Mouse (Mus musculus): ENCODE results near the gene Fbxw14.
"Not testable (repeated sequence)": the region's sequence is repeated elsewhere in the genome, so short reads cannot be mapped to it uniquely, and the experiment has no call there.

The Fbxw14 gene

DNA sequence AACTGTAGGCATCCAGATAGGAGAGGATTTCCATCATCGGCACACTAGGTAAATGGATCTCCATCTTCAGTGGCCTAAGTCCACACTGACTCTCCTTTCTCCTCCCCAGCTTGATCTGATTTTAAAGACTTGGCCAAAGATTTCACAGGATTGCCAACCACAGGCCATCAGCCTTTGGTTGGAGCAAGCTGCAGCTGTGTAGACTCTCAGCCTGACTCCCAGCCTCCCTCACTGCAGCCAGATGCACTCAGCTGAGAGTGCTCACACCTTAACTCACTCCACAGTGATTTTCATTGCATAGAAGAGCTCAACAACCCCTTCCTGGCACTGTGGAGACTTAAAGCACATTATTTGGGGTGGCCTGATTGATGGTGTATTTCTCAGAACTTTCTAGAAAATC, at the start of gene Fbxw14:
Fbxw14 (minus strand) TSS at position 101 of the 400 bp plus-strand sequence.
- DNase-seq = not testable (repeated sequence)

DNA sequence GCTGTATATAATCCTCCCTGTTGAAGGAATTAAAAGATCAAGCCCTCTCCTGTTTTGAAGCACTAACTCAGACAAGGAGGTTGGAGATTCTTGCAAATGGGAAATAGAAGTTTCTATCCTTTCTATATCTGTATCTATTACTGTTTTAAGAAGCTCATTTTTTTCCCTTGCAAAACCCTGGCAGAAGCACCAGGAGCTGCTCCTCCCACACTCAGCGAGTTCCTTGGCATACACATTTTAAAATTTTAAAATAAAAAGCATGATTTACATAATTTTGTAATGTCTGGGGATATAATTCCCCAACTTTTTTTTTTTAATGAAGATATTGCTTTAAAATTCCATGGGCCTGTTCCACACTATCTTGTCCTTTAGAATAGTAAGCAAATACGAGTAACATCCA, 24.4 kb downstream of the Fbxw14 start:
- no peak for DNase-seq

DNA sequence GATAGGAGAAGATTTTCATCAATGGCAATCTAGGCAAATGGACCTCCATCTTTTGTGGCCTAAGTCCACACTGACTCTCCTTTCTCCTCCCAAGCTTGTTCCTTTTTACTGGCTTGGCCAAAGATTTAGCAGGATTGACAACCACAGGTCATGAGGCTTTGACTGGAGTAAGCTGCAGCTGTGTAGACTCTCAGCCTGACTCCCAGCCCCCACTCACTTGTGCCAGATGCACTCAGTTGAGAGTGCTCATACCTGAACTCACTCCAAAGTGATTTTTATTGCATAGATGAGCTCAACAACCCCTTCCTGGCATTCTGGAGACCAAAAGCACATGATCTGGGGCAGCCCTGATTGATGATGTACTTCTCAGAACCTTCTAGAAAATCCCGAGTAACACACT, 52.8 kb downstream of the Fbxw14 start, which contains the start of gene Fbxw20:
Fbxw20 (minus strand) TSS at position 101 of the 400 bp plus-strand sequence.
- DNase-seq = no peak

Data from cerebellum, postnatal 25 days (tissue).